Mouse (Mus musculus): ENCODE measurements around the gene Wt1. TPM values are rescaled to one million over a fixed set of nuclear protein-coding genes. Genes with fewer than 3 reads are reported as not detected.

Wt1 gene
- total RNA-seq (2021) = under 1 TPM in 1 of 2 experiments, not detected in 1; 0.24 TPM
- long read RNA-seq, experiment 1 = 0 reads
- long read RNA-seq, experiment 2 = 0 reads

DNA sequence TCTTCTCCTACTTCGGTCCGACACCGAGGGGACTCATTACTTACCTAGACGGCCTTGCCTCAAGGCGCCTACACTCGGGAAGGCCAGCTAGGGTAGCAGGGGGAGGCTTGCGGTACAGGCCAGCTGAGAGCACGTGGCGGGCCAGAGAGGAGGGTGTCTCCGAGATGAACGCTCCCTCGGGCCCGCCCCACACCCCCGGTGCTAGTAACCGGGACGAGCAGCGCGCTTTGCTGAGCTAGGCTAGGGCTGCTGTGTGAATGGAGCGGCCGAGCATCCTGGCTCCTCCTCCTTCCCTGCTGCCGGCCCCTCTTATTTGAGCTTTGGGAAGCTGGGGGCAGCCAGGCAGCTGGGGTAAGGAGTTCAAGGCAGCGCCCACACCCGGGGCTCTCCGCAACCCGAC is at the start of gene Wt1:
Gene Wt1 (plus strand): TSS at position 251 of the 400 bp plus-strand sequence.
- DNase-seq (ENCODE audit: low spot score in 2 of 2) = no peak

DNA sequence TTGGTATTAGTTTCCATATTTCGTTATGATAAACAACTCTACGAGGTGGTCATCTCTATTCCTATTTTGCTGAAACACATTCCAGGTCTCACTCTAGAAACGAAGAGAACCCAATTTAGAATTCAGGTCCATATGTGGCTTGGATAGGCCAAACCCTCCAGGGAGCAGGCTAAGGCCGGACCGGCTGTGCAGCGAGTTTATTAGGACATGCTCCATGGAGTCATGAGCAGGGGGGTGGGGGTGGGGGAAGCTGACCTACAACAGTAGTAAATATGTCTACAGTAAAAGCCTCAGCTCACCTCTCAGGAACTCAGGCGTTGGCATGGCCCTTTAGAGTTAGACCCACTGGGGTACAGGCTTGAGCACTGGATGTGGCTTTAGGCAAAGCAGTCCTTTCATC is 49.2 kb upstream of the Wt1 start:
- no peak for DNase-seq (ENCODE audit: low spot score in 2 of 2)

DNA sequence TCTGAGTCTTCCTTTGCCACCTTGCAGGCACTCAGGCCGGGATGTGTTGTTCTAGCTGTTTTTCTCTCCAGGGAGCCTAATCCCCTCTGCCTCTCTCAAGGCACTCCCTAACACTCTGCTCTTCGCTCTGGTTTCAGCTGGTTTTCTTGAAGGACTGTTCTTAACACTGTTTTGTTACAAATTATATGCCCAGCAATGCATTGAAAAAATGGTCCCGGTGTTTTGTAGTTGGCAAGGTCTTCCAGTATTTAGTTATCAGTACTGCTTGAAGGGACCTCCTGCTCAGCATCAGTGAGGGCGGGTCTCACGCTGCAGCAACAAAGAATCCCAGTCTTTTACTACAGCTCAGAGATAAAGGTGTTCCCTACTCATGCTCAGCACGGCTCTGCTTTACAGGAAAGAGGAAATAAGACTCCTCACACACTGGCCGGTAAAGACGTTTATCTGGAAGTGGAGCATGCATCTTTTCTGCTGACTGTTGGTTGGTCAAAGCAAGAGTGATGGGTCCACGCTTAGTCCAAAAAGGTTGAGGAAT is 44.0 kb upstream of the Wt1 start:
- no peak for DNase-seq (ENCODE audit: low spot score in 2 of 2)

DNA sequence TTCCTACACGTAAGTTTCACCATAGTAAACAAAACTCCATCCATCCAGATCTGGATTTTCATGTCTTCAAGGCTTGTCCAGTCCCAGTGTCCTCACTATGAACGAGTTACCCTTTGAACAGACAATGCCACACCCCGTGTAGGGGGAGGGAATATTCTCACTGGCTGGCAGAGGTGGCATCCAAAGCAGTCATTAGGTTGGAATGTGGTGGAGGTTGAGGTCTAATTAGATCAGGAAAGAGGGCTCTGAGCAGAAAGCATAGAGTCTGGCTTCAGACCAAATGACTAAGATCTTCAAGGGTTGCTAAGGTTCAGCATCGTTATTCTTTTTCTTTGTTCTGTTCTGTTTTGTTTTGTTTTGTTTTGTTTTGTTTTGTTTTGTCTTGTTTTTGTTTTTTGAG is 42.3 kb upstream of the Wt1 start:
- DNase-seq (ENCODE audit: low spot score in 2 of 2) = no peak

DNA sequence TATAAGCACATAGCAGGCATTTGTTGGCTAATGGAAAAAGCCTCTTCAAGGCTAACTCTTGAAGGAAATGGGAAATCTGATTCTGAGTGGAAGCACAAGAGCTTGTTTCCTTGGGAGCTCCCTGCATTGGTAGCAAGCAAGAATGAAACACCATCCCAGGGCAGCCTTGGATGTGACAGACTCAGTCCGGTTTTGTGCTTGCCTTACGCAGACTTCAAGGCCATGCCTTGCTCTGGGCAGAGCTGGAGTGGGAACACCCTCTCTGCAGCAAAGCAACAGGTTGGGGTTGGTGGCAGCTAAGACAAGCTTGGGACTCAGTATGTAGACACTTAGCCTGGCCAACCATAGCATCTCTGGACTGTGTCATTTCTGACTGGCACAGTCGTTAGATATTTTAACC is 40.2 kb upstream of the Wt1 start:
- DNase-seq (ENCODE audit: low spot score in 2 of 2) = no peak

DNA sequence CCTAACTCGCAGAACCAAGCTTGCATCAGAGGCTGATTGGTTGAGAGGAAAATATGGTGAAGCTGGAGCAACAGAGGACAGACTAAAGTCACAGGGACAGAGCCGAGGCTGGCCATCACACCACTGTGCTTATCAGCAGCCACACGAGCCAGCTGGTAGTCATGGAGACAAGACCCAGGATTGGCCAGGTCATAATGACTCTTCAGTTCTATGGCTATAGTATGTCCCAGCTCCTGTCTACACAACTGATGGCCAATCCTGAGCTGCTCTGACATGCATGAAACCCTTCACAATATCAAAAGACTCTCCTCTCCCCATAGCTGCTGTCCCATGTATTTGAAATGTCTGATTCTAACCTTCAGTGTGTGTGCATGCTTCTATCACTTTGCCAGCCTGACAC is 38.3 kb upstream of the Wt1 start:
- no peak for DNase-seq (ENCODE audit: low spot score in 2 of 2)

DNA sequence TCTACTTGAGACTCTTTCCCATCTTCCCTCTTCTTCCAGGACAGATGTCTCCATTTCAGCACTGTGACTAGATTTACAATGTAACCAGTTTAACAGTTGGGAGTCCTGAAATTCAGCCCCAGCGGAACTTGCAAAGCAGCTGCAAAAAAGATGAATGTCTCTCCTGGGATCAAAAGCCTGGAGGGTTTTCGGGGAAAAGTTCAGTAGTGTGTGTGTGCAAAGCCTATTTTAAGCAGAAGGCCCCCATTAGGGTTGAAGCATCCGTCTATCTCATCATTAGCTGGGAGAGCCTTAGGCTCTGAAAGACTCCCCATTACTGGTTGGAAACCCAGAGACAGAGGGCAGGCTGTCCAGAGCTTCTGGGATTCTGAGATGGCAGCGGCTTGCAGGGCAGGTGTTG is 37.2 kb upstream of the Wt1 start:
- no peak for DNase-seq (ENCODE audit: low spot score in 2 of 2)

DNA sequence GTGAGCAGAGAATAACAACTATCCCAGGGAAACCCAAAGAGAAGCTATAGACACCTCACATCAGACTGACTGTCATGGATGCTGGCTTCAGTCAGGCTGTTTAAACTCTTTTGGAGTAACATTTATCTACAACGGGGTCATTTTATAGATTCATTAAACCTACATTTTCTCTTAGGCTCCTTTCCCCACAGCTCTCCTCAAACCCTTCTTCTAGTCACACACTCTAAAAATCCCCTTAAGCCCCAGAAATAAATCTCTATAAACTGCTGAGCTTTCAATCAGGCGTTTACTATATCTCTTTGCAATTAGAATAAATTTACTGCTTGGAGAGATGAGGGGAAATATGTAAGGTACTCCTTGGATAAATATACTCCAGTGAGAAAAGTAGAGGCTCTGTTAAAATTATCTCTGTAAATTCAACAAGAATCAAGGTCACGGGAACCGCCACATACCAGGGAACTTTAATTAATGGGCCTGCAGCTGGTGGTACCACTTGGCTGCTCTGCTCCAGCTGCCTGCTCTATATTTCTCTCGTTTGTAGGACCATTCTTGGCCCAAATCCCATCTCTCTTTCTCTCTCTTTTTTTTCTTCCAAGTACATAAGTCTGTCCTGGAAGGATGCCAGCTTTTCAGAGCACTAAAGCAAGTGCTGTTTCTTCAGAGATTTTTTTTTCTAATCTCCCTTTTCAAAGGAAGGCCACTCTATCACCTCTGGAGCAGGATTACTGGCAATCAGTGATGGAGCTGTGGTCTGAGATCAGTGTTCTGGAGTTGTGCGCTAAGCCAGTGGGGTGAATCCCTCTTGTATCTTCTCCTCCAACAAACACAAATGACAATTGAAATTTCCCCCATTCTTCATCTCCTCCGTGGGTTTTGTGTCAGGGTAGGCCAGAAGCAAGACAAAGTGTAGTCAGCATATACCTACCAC is 36.5 kb upstream of the Wt1 start:
- peak in 1 of 2 experiments; percentile 29 for DNase-seq (ENCODE audit: low spot score in 2 of 2)

DNA sequence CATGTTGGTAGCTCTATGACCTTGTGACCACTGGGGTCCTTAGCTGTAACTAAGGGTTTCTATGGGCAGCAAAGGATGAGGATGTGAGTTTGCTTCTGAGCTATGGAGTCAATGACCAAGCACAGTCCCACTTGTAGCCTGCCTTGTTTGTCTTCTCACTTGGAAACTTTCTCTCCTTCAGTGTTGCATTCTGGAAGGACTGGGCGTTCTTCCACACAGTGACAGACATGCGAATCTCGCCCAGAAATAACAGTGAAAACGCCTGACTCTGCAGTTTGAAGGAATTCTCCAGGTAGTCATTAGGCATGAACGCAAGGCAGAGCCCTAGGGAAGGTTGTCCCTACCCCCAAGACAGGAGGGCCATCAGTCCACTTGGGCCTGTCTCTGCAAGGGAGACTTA is 35.3 kb upstream of the Wt1 start:
- no peak for DNase-seq (ENCODE audit: low spot score in 2 of 2)

DNA sequence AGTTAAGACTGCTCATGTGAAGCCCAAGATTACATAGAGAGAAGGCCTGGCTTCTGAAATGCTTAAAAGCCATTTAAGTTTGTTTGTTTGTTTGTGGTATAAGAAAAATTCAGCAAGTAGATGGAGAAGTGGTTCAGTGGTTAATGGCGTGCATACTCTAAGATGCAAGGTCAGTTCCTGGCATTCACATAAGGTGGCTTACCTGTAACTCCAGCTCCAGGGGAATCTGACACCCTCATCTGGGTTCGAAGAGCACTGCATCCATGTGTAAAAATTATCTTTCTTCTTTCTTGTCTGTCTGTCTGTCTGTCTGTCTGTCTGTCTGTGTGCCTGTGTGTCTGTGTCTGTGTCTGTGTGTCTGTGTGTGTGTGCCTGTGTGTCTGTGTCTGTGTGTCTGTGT is 34.6 kb upstream of the Wt1 start, which contains the start of gene Gm11060:
Gene Gm11060 (plus strand): TSS at position 301 of the 400 bp plus-strand sequence.
- DNase-seq (ENCODE audit: low spot score in 2 of 2) = no peak

DNA sequence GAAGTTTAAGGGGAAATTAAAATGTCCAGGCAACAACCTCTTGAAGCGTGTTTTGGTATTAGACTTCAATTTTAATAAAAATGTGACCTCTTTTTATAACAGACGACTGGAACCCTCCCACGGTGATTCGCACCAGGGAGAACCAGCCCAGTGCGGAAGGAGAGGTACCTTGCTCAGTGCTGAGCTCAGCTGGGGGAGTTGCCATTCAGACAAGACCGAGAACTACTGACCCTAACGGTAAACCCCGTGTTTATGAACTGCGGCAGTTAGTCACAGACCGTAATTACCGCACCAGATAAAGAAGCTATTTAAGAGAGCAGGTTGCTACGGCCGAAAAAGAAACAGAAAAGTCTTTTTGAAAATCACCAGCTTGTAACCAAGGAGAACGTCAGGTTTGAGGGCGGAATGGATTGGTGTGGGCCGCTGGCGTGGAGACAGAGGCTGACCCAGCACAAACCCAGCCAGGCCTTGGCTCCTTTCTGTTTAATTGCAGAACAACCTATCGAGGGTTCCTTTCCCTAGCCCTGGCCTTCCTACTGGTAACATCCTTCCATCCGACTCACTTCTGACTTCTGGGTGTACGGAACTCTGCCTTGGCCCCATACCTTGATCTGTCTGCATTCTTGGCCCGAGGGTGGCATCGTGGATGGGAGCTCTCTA is 28.9 kb upstream of the Wt1 start:
- DNase-seq (ENCODE audit: low spot score in 2 of 2) = no peak

DNA sequence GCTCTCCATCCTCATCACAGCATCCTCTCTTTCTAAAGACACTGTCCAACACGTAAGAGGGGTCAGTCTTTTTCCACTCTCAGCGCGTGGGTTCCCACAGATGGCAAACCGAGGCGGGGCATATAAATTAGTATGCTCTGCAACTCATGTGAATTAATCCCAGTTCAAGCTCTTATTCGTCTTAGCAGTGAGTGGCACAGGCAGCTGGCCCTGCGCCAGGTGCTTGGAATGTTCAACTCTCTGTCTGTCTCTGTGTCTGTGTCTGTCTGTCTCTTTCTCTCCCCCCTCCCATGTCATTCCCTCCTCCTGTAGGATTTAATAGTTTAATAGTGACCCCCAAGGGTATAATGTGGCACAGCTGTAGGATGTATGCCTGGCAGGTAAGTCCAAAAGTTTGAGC is 26.9 kb upstream of the Wt1 start:
- DNase-seq (ENCODE audit: low spot score in 2 of 2) = no peak

DNA sequence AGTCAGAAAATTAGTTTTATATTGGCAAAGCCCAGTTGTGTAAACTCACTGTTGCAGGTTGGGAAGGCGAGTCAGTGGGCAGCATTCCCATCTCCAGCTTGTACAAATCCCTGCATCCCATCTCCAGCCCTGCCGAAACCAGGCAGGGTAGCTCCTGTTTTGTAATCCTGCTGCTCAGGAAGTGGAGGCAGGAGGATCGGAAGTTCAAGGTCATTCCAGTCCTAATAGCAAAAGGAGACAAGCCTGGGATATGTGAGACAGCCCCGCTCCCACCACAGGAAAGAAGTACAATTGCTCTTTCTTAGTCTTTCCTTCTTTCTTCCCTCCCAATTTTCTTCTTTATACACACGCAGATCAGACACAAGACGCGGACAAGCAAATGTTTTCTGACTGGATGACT is 25.8 kb upstream of the Wt1 start:
- no peak for DNase-seq (ENCODE audit: low spot score in 2 of 2)

DNA sequence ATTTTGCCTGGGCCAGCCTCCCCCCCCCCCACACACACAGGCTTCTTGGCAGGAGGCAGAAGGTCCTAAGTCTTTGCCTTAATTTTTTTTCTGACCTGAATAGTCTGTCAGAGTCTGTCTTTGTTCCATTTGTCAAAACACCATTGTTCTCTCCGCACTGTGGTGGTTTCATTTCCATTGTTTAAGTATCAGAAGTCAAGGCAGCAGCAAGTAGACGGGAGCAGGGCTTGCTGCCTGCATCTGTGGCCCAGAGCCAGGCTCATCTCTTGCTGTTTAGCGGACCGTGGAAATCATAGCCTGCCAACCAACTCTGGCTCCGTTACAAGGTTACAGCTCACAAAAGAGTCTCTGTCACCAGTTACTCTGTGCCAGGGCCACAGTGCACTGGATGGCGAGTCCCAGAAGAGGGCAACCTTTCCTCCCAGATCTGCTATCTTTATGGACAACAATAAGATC is 17.6 kb upstream of the Wt1 start:
- peak; percentile 75 to 90 for DNase-seq (ENCODE audit: low spot score in 2 of 2)

DNA sequence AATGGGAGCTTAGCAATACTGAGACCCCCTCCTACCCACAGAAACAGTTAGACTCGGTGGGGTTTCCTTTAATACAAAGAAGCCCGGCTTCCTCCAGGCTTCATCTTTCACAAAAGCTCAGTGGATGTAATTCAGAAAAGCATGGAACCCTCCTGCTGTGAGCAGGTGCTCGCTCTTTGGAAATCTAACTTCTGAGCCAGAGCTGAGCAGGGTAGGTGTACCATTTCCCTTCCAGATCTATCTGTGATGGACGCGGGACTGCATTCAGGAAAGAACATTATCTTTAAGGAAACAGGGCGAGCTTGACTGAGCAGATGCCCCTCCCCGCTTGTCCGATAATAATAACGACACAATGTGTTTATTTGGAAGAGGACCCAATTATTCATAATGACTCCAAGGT is 12.3 kb upstream of the Wt1 start:
- DNase-seq (ENCODE audit: low spot score in 2 of 2) = no peak

DNA sequence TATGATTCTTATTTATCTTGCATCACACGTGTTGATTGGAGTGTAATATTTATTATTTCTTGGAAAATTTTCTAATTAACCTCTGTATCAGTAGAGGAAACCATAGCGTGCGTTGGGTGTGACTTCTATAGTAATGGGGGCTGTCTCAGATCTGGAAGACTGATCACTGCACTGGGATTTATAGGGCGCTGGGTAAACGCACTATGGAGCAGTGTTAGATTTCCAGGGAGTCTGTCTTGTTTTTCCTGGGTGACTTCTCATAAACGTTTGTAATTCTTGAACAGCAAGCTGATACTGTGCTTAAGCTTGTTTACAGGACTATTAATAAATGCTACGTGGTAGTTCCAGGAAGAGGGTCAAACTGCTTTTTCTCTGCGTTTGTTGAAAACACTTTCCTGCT is 8.7 kb upstream of the Wt1 start:
- no peak for DNase-seq (ENCODE audit: low spot score in 2 of 2)

DNA sequence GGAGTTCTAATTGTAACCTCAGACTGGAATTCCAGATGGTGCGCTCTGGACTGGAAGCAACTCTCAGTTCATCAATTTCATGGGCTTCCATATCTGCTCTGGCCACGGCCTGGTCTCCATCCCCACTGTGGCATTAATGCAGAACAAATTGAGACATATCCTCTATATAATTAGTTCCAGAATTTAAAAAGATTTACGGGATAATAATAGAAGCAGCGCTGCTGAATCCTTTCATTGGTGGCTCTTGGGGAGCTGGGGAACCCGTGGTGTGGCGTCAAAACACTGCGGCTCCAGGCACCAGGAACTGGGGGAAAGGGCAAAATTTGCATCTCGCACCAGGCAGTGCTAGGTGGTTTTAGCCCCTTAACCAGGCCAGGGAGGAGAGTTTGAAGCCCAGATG is 4.1 kb upstream of the Wt1 start:
- DNase-seq (ENCODE audit: low spot score in 2 of 2) = no peak

DNA sequence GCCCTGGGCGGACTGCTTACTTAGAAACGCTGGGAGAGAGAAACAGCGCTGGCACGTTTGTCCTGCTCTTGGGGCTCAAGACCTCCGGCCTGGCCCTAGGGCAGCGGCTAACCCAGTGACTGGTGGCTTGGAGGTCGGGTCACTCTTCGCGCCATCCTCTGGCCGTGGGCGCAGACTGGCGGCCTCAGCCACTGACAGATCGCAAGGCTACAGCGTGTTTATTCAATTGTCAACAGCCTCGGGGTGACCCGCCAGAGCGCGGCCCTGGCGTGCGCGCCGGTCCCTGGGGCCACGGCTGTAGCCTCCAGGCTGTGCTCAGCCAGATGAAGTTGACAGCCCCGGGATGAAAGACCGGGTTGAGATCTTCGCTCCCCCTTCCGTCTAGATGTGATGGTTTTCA is 3.4 kb upstream of the Wt1 start:
- no peak for DNase-seq (ENCODE audit: low spot score in 2 of 2)

DNA sequence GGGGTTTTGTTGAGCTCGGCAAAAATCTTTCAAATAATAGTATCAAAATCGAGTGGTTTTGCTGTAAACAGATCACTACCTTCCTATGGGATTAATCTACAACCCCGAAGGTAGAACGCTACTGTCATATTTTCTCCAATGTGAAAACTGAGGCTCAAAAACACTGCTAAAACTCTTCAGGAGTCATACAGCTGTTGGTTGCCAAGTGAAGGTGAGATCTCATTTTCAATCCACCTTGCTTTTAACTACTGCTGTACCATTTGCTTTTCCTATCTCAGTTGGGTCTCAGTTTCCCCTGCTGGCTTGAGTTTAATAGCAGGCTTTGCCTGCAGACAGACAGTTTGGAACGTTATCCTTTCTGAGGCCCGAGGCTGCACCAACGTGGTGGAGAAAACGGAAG is 2.9 kb upstream of the Wt1 start:
- no peak for DNase-seq (ENCODE audit: low spot score in 2 of 2)

DNA sequence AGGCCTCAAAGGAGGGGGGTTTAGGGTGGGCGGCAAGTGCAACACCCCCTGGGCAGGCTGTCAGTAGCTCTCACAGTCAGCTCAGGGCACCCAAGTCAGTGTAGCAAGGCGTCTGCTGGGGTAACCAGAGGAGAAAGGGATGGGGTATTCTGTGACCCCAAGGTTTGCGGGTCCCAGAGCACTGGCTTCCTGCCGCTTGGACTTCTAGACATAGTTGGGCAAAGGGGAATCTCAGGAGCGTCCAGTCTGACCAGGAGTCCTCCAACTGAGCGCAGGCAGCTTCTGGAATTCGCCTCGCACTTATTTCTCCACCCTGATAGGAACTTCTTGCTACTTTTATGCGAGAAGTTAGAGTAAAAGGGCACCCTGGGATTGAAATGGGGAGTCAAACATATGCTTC is 2.4 kb upstream of the Wt1 start:
- DNase-seq (ENCODE audit: low spot score in 2 of 2) = no peak

DNA sequence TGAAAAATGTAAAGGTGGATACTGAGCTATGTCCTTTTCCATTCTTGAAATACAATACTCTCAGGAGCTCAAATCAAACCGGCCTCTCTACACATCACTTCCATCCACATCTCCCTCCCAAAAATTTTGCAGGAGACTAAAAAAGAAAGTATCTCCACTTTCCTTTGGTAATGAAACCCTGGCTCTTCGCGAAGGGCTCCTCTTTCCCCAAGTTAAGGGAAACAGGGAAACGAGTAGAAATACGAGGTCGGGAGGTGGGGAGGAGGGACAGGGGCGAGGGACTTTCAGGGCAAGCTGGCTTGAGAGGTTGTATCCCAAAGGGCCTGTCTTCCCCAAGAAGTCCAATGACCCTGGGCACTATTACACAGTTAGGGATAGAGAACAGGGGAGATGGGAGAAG is 1.9 kb upstream of the Wt1 start:
- DNase-seq (ENCODE audit: low spot score in 2 of 2) = no peak

DNA sequence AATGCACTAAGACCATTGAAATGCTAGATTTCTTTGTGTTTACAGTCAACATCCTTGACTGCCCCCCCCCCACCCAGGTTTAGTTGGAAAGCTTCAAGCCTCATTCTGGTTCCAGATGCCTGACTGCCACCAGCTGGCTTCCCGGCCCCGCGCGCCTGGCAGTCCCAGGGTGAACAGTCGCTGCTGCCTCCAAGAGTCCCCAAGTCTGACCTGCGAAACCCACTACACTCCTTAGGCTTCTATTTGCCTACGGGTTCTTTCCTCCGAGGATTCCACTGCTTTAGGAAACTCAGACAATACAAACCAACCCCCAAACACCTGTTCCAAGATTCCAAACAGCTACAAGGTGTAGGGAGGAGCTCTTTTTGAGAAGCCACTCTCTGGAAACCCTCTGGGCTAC is 1.1 kb upstream of the Wt1 start:
- no peak for DNase-seq (ENCODE audit: low spot score in 2 of 2)
